Mouse (Mus musculus) lung, adult 2 months (tissue): ENCODE measurements around the gene Cacna1c.

Source experiments
- CTCF ChIP-seq: fragments of 200-500 bp; IDR thresholded peaks from 2 replicates; pipeline ENCODE4 v1.5.1; 2011; ENCODE audit warnings: mild to moderate bottlenecking, low read length, control low read depth; ENCODE audit not compliant: insufficient read depth
- POLR2A ChIP-seq: fragments of 200-500 bp; IDR thresholded peaks from 2 replicates; pipeline ENCODE4 v1.6.1; 2011; ENCODE audit warnings: low read depth, mild to moderate bottlenecking, control low read depth, low read length, borderline replicate concordance; ENCODE audit errors: extremely low read depth

DNA sequence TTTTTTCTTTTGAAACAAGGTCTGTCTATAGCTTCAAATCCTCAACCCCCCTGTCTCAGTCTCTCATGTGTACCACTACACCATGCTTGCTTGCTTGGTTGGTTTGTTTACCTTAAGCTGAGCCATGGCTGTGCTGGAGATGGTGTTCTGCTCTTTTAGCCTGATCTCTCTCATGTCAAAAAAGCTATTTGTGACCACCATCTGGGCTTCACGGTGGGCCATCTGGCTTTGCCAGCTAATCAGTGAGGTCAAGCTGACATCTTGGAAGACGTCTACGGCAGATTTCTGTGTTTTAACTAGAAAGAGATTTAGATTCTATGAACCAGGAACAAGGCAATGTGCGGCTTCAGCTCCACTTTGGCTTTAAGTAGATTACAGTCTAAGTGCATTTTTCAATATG lies 471.3 kb downstream of the Cacna1c start:
- TF ChIP-seq POLR2A (no peak), CTCF (no peak)
